Mouse (Mus musculus) megakaryocyte progenitor cell, adult 5-6 weeks (primary cell): Measurements from ENCODE around the gene Syt12. TPM values are rescaled to one million over a fixed set of nuclear protein-coding genes. Genes with fewer than 3 reads are reported as not detected.

Experiments
- ATAC-seq: replicated peaks from 2 replicates; pipeline ENCODE4 v1.8.0; 2016; ENCODE audit warnings: mild to moderate bottlenecking, moderate TSS enrichment, inconsistent platforms; ENCODE audit not compliant: poor library complexity
- total RNA-seq, 2 experiments: library from RNA; stranded (forward) in 1 of 2; stranded (reverse) in 1 of 2; fragments of 157-497, 149-512 nt in 1 of 2; fragments of 200-1000 nt in 1 of 2; gene quantifications; 2 replicates each; pipeline versions ENCODE4 v1.2.3 to v1.2.4; 2015 to 2017

Syt12 gene
- total RNA-seq, 2 experiments from 2014 or later = not detected

GRCm38 (mm10) chr19:4414631-4415030 is 62.6 kb downstream of the Syt12 start:
- ATAC-seq = no peak

- peak; percentile 93 for ATAC-seq
Observed at GRCm38 (mm10) chr19:4409062-4409461, 68.2 kb downstream of the Syt12 start.

GRCm38 (mm10) chr19:4404840-4405239 is 72.4 kb downstream of the Syt12 start:
- ATAC-seq = no peak

- ATAC-seq = no peak
Observed at GRCm38 (mm10) chr19:4398959-4399358, 78.3 kb downstream of the Syt12 start.

- no peak for ATAC-seq
Observed at GRCm38 (mm10) chr19:4398630-4398948, 78.7 kb downstream of the Syt12 start.

GRCm38 (mm10) chr19:4397798-4398629 is 79.2 kb downstream of the Syt12 start, which contains the start of gene Kdm2a:
Kdm2a (minus strand) TSS chr19:4398285.
- ATAC-seq = 0 out of 2 replicates have a peak, but pooled peaks have one; percentile 3

- peak; percentile 87 for ATAC-seq
Observed at GRCm38 (mm10) chr19:4396998-4397797, 80.0 kb downstream of the Syt12 start.

- ATAC-seq = no peak
Observed at GRCm38 (mm10) chr19:4396081-4396997, 80.9 kb downstream of the Syt12 start.

Other genes with a start within 250 kb of the Syt12 start
- 53.6 and 55.0 TPM in 2 replicates for gene Pold4, start 245.5 kb downstream of the Syt12 start, total RNA-seq (2015)
- 60.4 and 67.8 TPM in 2 replicates for gene Pold4, start 245.5 kb downstream of the Syt12 start, total RNA-seq (2017)
- 6.2 and 7.5 TPM in 2 replicates for gene Ssh3, start 208.3 kb downstream of the Syt12 start, total RNA-seq (2015)
- 8.1 and 9.7 TPM in 2 replicates for gene Ssh3, start 208.3 kb downstream of the Syt12 start, total RNA-seq (2017)
- gene Ankrd13d, start 194.3 kb downstream of the Syt12 start, total RNA-seq (2015) = 1.7 and 3.8 TPM in 2 replicates
- gene Ankrd13d, start 194.3 kb downstream of the Syt12 start, total RNA-seq (2017) = 1.9 and 5.7 TPM in 2 replicates
- 149 and 172 TPM in 2 replicates for gene Grk2, start 171.2 kb downstream of the Syt12 start, total RNA-seq (2015)
- gene Grk2, start 171.2 kb downstream of the Syt12 start, total RNA-seq (2017) = 207 and 336 TPM in 2 replicates
- gene Kdm2a, start 79.2 kb downstream of the Syt12 start, total RNA-seq (2015) = 59.0 and 64.3 TPM in 2 replicates
- gene Kdm2a, start 79.2 kb downstream of the Syt12 start, total RNA-seq (2017) = 58.3 and 60.2 TPM in 2 replicates
- not detected in 2 replicates for gene Rhod, start 38.0 kb downstream of the Syt12 start, total RNA-seq (2015)
- not detected in 2 replicates for gene Rhod, start 38.0 kb downstream of the Syt12 start, total RNA-seq (2017)
- gene 2010003K11Rik, start 21.1 kb upstream of the Syt12 start, total RNA-seq (2015) = not detected in 2 replicates
- gene 2010003K11Rik, start 21.1 kb upstream of the Syt12 start, total RNA-seq (2017) = not detected in 2 replicates
- gene Pcx, start 33.0 kb upstream of the Syt12 start, total RNA-seq (2015) = 0.56 and 2.3 TPM in 2 replicates
- 0.98 and 2.1 TPM in 2 replicates for gene Pcx, start 33.0 kb upstream of the Syt12 start, total RNA-seq (2017)
- gene Lrfn4, start 138.2 kb upstream of the Syt12 start, total RNA-seq (2015) = 0.95 and 1.3 TPM in 2 replicates
- 2.9 and 3.3 TPM in 2 replicates for gene Lrfn4, start 138.2 kb upstream of the Syt12 start, total RNA-seq (2017)
- gene Rce1, start 148.2 kb upstream of the Syt12 start, total RNA-seq (2015) = 25.7 and 26.5 TPM in 2 replicates
- gene Rce1, start 148.2 kb upstream of the Syt12 start, total RNA-seq (2017) = 14.0 and 24.6 TPM in 2 replicates
- not detected in 2 replicates for gene Gm960, start 221.2 kb upstream of the Syt12 start, total RNA-seq (2015)
- not detected in 2 replicates for gene Gm960, start 221.2 kb upstream of the Syt12 start, total RNA-seq (2017)
- not detected in 2 replicates for gene Sptbn2, start 233.7 kb upstream of the Syt12 start, total RNA-seq (2015)
- not detected in 2 replicates for gene Sptbn2, start 233.7 kb upstream of the Syt12 start, total RNA-seq (2017)